Mouse (Mus musculus): ENCODE results near the gene Nsun2. TPM values are rescaled to one million over a fixed set of nuclear protein-coding genes. Genes with fewer than 3 reads are reported as not detected.
A peak's percentile ranks its signal among the peaks of the same experiment; 100 is the strongest.

The Nsun2 gene
- polyA plus RNA-seq, 1 experiment = 28.7 TPM

GRCm38 (mm10) chr13:69523444-69524157 is 9.9 kb upstream of the Nsun2 start:
- no peak for DNase-seq
- TF ChIP-seq CTCF (IDR thresholded peaks at IDR 0.05; ENCODE audit: insufficient read depth, low read length) (no peak), POLR2A (IDR thresholded peaks at IDR 0.05; ENCODE audit: borderline replicate concordance, extremely low read depth, low read depth, low read length) (no peak)
- Histone ChIP-seq H3K4me1 (ENCODE audit: control insufficient read depth, insufficient read depth, low read length) (peaks cover 14% of the 10 kb centered on the region), H3K4me3 (replicated peaks; ENCODE audit: extremely low read depth, low read depth, low read length) (no peak overlapping the region)
- WGBS = 41% methylated on average over 14 of the region's 14 CpGs

- no peak for DNase-seq
- Histone ChIP-seq H3K4me3 (replicated peaks; ENCODE audit: extremely low read depth, low read depth, low read length) (no peak overlapping the region), H3K4me1 (ENCODE audit: control insufficient read depth, insufficient read depth, low read length) (peaks cover 14% of the 10 kb centered on the region)
- TF ChIP-seq POLR2A (IDR thresholded peaks at IDR 0.05; ENCODE audit: borderline replicate concordance, extremely low read depth, low read depth, low read length) = no peak
- TF ChIP-seq CTCF (IDR thresholded peaks at IDR 0.05; ENCODE audit: insufficient read depth, low read length) = no peak
- 78% methylated on average over 2 of the region's 2 CpGs for WGBS
These were observed 9.4 kb upstream of the Nsun2 start for GRCm38 (mm10) chr13:69524158-69524530.

- peaks cover 14% of the 10 kb centered on the region for H3K4me1 ChIP-seq (ENCODE audit: control insufficient read depth, insufficient read depth, low read length)
- no peak for DNase-seq
- H3K4me3 ChIP-seq (replicated peaks; ENCODE audit: extremely low read depth, low read depth, low read length) = no peak overlapping the region
- TF ChIP-seq POLR2A (IDR thresholded peaks at IDR 0.05; ENCODE audit: borderline replicate concordance, extremely low read depth, low read depth, low read length) = no peak
- TF ChIP-seq CTCF (IDR thresholded peaks at IDR 0.05; ENCODE audit: insufficient read depth, low read length) = no peak
- WGBS = 66% methylated on average over 4 of the region's 4 CpGs
These were observed 7.7 kb upstream of the Nsun2 start for GRCm38 (mm10) chr13:69525867-69526266.

- Histone ChIP-seq H3K4me3 (replicated peaks; ENCODE audit: extremely low read depth, low read depth, low read length) (no peak overlapping the region), H3K4me1 (ENCODE audit: control insufficient read depth, insufficient read depth, low read length) (peaks cover 21% of the 10 kb centered on the region)
- no peak for DNase-seq
- 59% methylated on average over 7 of the region's 7 CpGs for WGBS
- no peak for TF ChIP-seq CTCF (IDR thresholded peaks at IDR 0.05; ENCODE audit: insufficient read depth, low read length)
- no peak for TF ChIP-seq POLR2A (IDR thresholded peaks at IDR 0.05; ENCODE audit: borderline replicate concordance, extremely low read depth, low read depth, low read length)
These were observed 5.0 kb upstream of the Nsun2 start for GRCm38 (mm10) chr13:69528531-69528930.

- 84% methylated on average over 3 of the region's 3 CpGs for WGBS
- TF ChIP-seq CTCF (IDR thresholded peaks at IDR 0.05; ENCODE audit: insufficient read depth, low read length) (no peak), POLR2A (IDR thresholded peaks at IDR 0.05; ENCODE audit: borderline replicate concordance, extremely low read depth, low read depth, low read length) (no peak)
- no peak for DNase-seq
- Histone ChIP-seq H3K4me3 (replicated peaks; ENCODE audit: extremely low read depth, low read depth, low read length) (no peak overlapping the region), H3K4me1 (ENCODE audit: control insufficient read depth, insufficient read depth, low read length) (peaks cover 18% of the 10 kb centered on the region)
These were observed 3.4 kb upstream of the Nsun2 start for GRCm38 (mm10) chr13:69530156-69530555.

GRCm38 (mm10) chr13:69530951-69531350 is 2.6 kb upstream of the Nsun2 start:
- Histone ChIP-seq H3K4me3 (replicated peaks; ENCODE audit: extremely low read depth, low read depth, low read length) (no peak overlapping the region), H3K4me1 (ENCODE audit: control insufficient read depth, insufficient read depth, low read length) (peaks cover 13% of the 10 kb centered on the region)
- 73% methylated on average over 6 of the region's 6 CpGs for WGBS
- no peak for TF ChIP-seq POLR2A (IDR thresholded peaks at IDR 0.05; ENCODE audit: borderline replicate concordance, extremely low read depth, low read depth, low read length)
- DNase-seq = no peak

GRCm38 (mm10) chr13:69531431-69531830 is 2.1 kb upstream of the Nsun2 start:
- H3K4me1 ChIP-seq (ENCODE audit: control insufficient read depth, insufficient read depth, low read length) = peaks cover 10% of the 10 kb centered on the region; the same call in 1 of the 2 replicates
- TF ChIP-seq POLR2A (IDR thresholded peaks at IDR 0.05; ENCODE audit: borderline replicate concordance, extremely low read depth, low read depth, low read length) (no peak), CTCF (IDR thresholded peaks at IDR 0.05; ENCODE audit: insufficient read depth, low read length) (no peak)
- no peak overlapping the region for H3K4me3 ChIP-seq (replicated peaks; ENCODE audit: extremely low read depth, low read depth, low read length)
- no peak for DNase-seq
- WGBS = 36% methylated on average over 6 of the region's 6 CpGs

- Histone ChIP-seq H3K4me1 (ENCODE audit: control insufficient read depth, insufficient read depth, low read length) (peaks cover 10% of the 10 kb centered on the region; the same call in 1 of the 2 replicates), H3K4me3 (replicated peaks; ENCODE audit: extremely low read depth, low read depth, low read length) (peak overlapping the region; percentile 28)
- WGBS = 17% methylated on average over 14 of the region's 14 CpGs
- no peak for DNase-seq
- TF ChIP-seq POLR2A (IDR thresholded peaks at IDR 0.05; ENCODE audit: borderline replicate concordance, extremely low read depth, low read depth, low read length) (no peak), CTCF (IDR thresholded peaks at IDR 0.05; ENCODE audit: insufficient read depth, low read length) (no peak)
These were observed 1.2 kb upstream of the Nsun2 start for GRCm38 (mm10) chr13:69532101-69532892.

- Histone ChIP-seq H3K4me3 (replicated peaks; ENCODE audit: extremely low read depth, low read depth, low read length) (peak overlapping the region; percentile 84), H3K4me1 (ENCODE audit: control insufficient read depth, insufficient read depth, low read length) (peaks cover 10% of the 10 kb centered on the region; the same call in 1 of the 2 replicates)
- WGBS = 5% methylated on average over 9 of the region's 9 CpGs
- no peak for DNase-seq
- TF ChIP-seq POLR2A (IDR thresholded peaks at IDR 0.05; ENCODE audit: borderline replicate concordance, extremely low read depth, low read depth, low read length) (no peak), CTCF (IDR thresholded peaks at IDR 0.05; ENCODE audit: insufficient read depth, low read length) (no peak)
These were observed 597 bp upstream of the Nsun2 start for GRCm38 (mm10) chr13:69532893-69533404.

Data from lung, adult 2 months (tissue).